Mouse (Mus musculus) A20 (cell line): Measurements from ENCODE around the gene Mrvi1.

Source experiments
- DNase-seq: peaks from one replicate; pipeline ENCODE4 v3.0.0-alpha.2; 2011; ENCODE audit warnings: low read depth, low spot score

The Mrvi1 gene

GRCm38 (mm10) chr7:110982053-110982705 lies at the start of gene Mrvi1:
Gene Mrvi1, minus strand, starts transcription at chr7:110982461.
- DNase-seq: no peak

GRCm38 (mm10) chr7:111029046-111029553 lies 46.8 kb upstream of the Mrvi1 start:
- no peak for DNase-seq

- peak; percentile 94 for DNase-seq
These were observed 46.2 kb upstream of the Mrvi1 start, which contains the start of gene Ctr9 for GRCm38 (mm10) chr7:111028281-111029045. Gene Ctr9, plus strand, starts transcription at chr7:111028951.

GRCm38 (mm10) chr7:111024912-111025311 lies 42.7 kb upstream of the Mrvi1 start:
- no peak for DNase-seq

GRCm38 (mm10) chr7:111024068-111024594 lies 41.9 kb upstream of the Mrvi1 start:
- DNase-seq: peak; percentile 28

- DNase-seq: no peak
These were observed 38.6 kb upstream of the Mrvi1 start for GRCm38 (mm10) chr7:111020814-111021213.

- no peak for DNase-seq
These were observed 34.7 kb upstream of the Mrvi1 start for GRCm38 (mm10) chr7:111016921-111017320.

GRCm38 (mm10) chr7:111015731-111016130 lies 33.5 kb upstream of the Mrvi1 start:
- no peak for DNase-seq

GRCm38 (mm10) chr7:111014893-111015292 lies 32.6 kb upstream of the Mrvi1 start:
- DNase-seq: peak; percentile 88

GRCm38 (mm10) chr7:111014039-111014605 lies 31.9 kb upstream of the Mrvi1 start:
- DNase-seq: no peak

GRCm38 (mm10) chr7:111004136-111004840 lies 22.0 kb upstream of the Mrvi1 start:
- DNase-seq: no peak

- no peak for DNase-seq
These were observed 16.9 kb upstream of the Mrvi1 start for GRCm38 (mm10) chr7:110998887-110999827.

- DNase-seq: no peak
These were observed 8.9 kb upstream of the Mrvi1 start for GRCm38 (mm10) chr7:110991221-110991494.

GRCm38 (mm10) chr7:110990356-110991220 lies 8.3 kb upstream of the Mrvi1 start:
- DNase-seq: no peak

- DNase-seq: no peak
These were observed 7.1 kb upstream of the Mrvi1 start for GRCm38 (mm10) chr7:110989286-110989879.

GRCm38 (mm10) chr7:110988081-110988480 lies 5.8 kb upstream of the Mrvi1 start:
- DNase-seq: no peak

GRCm38 (mm10) chr7:110985581-110986265 lies 3.5 kb upstream of the Mrvi1 start:
- DNase-seq: no peak

- no peak for DNase-seq
These were observed 1.4 kb upstream of the Mrvi1 start for GRCm38 (mm10) chr7:110983621-110984020.

GRCm38 (mm10) chr7:110982764-110983163 lies 503 bp upstream of the Mrvi1 start:
- DNase-seq: peak; percentile 40
